Mouse (Mus musculus) adrenal gland, postnatal 0 days (tissue): ENCODE results near the gene Fkbp11. TPM values are rescaled to one million over a fixed set of nuclear protein-coding genes. Genes with fewer than 3 reads are reported as not detected.

Experiments used
- polyA plus RNA-seq: library from polyadenylated mRNA; unstranded; fragments of >200 nt; fragmentation: Nextera tagmentation; extraction: Ambion mirVana; gene quantifications from 2 replicates; pipeline ENCODE4 v1.2.1, GENCODE M21; 2015

Gene Fkbp11
- polyA plus RNA-seq: 29.2 and 29.9 TPM in 2 replicates

DNA sequence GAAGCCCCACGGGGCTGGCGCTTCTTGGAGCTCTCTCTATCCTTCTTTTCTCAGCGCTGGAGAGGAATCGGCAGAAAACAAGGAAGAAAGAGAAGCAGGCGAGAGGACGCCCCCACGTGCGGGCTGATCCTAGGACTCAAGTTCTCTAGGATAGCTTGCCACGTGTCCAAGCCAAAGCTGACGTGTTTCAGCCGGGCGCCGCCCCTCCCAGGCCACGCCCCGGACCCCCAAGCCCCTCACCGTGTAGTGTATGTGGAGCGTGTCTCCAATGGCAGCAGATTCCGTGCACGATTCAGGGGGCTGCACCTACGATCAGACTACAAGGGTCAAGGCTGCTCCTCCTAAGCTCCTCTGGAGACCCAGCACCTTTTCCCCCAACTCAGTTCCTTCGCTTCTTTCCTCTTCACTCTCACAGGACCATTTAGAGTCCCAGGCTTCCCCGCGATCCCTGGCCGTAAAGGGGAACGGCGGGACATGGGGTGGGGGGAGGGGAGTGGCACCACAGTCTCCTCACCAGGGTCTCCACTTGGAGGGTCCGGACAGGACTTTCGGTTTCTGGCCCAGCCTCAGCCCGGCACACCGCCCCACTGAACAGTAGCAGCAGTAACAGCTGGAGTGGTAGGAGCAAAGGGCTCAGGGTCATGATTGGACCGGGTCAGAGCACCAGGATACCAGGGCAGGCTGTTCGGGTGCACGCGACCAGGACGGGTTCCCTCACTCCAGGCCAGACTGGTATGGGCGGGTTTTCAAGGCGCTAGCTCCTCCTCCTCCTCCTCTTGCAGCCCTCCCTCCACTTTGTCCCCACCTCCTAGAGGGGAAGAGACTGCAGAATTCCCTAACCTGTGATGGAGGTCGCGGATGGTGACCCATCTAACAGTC is at the start of gene Fkbp11:
TSS of gene Fkbp11 (minus strand) at position 756 of the 879 bp plus-strand sequence.

DNA sequence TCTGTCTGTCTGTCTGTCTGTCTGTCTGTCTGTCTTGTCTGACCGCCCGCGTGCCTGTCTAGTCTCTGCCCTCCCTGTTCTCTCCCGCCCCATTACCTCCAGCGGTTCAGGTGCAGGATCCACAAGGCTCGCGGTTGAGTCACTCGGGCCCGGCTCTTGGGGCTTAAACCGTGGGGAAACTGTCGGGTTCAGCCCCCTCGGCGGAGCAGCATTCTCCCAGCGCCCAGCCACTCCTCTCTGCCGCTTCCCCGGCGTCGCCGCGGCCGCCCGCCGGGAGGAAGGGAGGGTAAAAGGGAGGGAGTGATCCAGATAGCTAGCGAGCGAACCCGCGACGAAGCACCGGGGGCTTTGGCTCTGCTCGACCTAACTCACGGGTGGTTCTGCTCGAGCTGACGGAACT is 49.8 kb upstream of the Fkbp11 start, which contains the start of gene Wnt10b:
TSS of gene Wnt10b (minus strand) at position 389 of the 400 bp plus-strand sequence.

DNA sequence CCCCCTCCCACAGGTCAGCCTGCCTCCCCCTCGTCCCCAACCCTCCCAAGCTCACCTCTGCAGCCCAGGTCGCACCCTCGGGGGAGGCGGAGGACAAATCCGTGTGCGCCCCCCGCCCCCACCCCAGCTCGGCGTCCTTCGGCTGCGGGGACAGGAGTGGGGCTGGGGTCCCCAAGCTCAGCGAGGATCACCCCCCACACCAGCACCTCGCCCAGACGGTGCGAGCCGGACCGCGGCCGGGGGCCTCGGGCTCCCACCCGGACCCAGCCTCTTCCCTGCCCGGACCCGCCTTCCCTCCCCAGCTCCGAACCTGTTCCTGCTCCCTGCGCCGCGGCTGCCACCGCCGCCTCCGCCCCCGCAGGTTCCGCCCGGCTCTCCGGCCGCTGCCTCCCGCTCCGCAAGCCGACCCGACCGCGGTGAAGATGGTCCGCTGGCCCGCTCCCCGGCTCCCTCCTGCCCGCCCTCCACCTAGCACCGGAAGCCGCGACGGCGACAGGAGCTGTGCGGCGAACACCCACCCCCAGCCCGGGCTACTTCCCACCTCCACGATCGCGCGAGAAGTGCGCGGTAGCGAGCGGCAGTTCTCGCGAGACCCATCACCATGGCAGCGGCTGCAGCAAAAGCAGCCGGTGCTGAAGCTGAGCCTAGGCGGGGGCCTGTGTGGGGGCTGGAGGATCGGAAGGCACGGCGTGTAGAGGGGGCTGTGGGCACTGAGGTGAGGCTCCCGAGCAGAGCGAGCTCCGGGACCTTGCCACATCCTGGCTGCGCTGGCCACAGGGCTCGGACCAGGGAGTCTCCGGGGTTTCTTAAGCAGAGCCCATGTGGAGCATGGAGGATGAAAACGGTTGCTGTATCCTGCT is 34.9 kb upstream of the Fkbp11 start, which contains the start of gene Arf3:
TSS of gene Arf3 (minus strand) at position 545 of the 860 bp plus-strand sequence.

DNA sequence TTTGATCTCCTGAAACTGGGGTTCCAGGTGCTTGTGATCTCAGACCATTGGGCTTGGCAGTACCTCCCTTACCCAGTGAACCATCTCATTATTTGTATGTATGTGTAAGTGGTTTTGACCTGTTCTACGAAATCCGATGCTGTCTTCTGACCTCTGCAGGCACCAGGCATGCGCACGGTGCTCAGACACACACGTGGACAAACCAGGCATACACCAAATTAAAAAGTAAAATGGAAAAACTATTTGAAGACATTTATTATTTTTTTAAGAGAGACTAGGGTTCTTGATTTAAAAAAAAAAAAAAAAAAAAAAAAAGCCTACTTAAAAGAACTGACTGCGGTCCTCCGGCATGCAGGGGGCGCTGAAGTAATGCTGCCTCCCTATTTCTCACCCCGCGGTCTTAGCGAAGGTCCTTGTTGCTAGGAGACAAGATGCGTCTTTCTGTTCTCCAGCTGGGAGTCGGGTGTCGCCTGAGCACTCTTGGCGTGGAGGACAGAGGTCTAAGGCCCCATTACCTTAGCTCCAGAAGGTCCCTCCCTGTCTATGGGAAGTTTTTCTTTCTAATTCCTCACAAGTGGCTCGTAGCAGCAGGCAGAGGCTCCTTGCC is 20.1 kb downstream of the Fkbp11 start, which contains the start of gene Ccdc65:
TSS of gene Ccdc65 (plus strand) at position 442 of the 607 bp plus-strand sequence.

DNA sequence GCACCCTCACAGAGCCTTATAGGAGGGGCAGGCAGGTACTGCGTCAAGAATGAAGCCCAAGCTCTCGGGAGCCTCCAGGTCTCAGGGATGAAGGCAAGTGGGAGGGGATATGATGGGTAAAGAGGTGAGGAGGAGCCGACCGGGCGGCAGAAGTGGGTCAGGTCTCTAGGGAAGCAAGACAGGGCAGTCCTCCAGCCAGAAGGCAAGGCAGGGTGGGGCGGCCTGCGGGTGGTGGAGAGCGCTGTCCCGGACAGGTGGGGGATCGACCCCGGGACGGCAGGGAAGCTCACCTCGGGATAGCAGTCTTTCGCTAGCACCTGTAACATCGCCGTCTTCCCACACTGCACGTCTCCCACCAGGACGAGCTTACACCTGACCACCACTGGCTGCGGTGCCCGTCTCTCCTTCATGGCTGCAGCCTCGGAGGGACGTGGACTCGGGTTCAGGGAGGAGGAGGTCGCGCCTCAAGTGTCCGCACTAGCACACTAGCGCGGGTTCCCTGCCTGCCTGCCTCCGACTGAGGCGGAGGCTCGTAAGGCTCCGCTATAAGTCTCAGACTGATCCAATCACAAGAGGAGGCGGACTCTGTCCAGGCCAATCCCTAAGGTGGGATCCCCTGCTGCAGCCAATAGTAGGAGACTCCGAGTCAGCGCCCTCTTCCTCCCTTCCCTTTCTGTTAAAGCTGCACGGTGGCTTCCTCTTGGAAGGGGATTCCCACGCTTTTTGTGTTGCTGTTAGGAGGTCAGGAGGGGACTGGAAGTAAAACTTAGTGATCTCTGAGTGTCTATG is 50.9 kb downstream of the Fkbp11 start, which contains the start of gene Rnd1:
TSS of gene Rnd1 (minus strand) at position 522 of the 789 bp plus-strand sequence.

Other genes starting within 250 kb of the Fkbp11 start
- gene Lalba, start 245.5 kb downstream of the Fkbp11 start, polyA plus RNA-seq: not detected in 2 replicates
- not detected in 2 replicates for gene Olfr279, start 235.8 kb downstream of the Fkbp11 start, polyA plus RNA-seq
- gene Kansl2, start 193.9 kb downstream of the Fkbp11 start, polyA plus RNA-seq: 69.3 and 93.3 TPM in 2 replicates
- gene Ccnt1, start 157.3 kb downstream of the Fkbp11 start, polyA plus RNA-seq: 30.2 and 40.7 TPM in 2 replicates
- gene 4930415O20Rik, start 157.2 kb downstream of the Fkbp11 start, polyA plus RNA-seq: not detected in 2 replicates
- 7.4 and 10.2 TPM in 2 replicates for gene Adcy6, start 118.1 kb downstream of the Fkbp11 start, polyA plus RNA-seq
- 21.8 and 40.6 TPM in 2 replicates for gene Cacnb3, start 97.4 kb downstream of the Fkbp11 start, polyA plus RNA-seq
- 6.7 and 14.4 TPM in 2 replicates for gene Ddx23, start 65.3 kb downstream of the Fkbp11 start, polyA plus RNA-seq
- 1.5 and 1.9 TPM in 2 replicates for gene Rnd1, start 50.7 kb downstream of the Fkbp11 start, polyA plus RNA-seq
- 0.60 and 1.0 TPM in 2 replicates for gene Ccdc65, start 20.0 kb downstream of the Fkbp11 start, polyA plus RNA-seq
- 34.5 and 51.3 TPM in 2 replicates for gene Arf3, start 35.0 kb upstream of the Fkbp11 start, polyA plus RNA-seq
- 0.37 and 0.43 TPM in 2 replicates for gene Wnt10b, start 50.0 kb upstream of the Fkbp11 start, polyA plus RNA-seq
- not detected in 2 replicates for gene Wnt1, start 61.7 kb upstream of the Fkbp11 start, polyA plus RNA-seq
- 0.03 TPM in 1 of 2 replicates, not detected in the other for gene Ddn, start 81.3 kb upstream of the Fkbp11 start, polyA plus RNA-seq
- gene Prkag1, start 103.3 kb upstream of the Fkbp11 start, polyA plus RNA-seq: 57.7 and 81.2 TPM in 2 replicates
- 5.1 and 6.8 TPM in 2 replicates for gene Kmt2d, start 143.0 kb upstream of the Fkbp11 start, polyA plus RNA-seq
- 9.2 and 11.9 TPM in 2 replicates for gene Rhebl1, start 166.3 kb upstream of the Fkbp11 start, polyA plus RNA-seq
- 2.4 and 3.1 TPM in 2 replicates for gene Dhh, start 170.3 kb upstream of the Fkbp11 start, polyA plus RNA-seq
- gene Lmbr1l, start 190.0 kb upstream of the Fkbp11 start, polyA plus RNA-seq: 10.6 and 11.6 TPM in 2 replicates
- 644 and 731 TPM in 2 replicates for gene Tuba1b, start 206.4 kb upstream of the Fkbp11 start, polyA plus RNA-seq
- gene Gm49450, start 225.4 kb upstream of the Fkbp11 start, polyA plus RNA-seq: not detected in 2 replicates
- 949 and 2,608 TPM in 2 replicates for gene Tuba1a, start 225.5 kb upstream of the Fkbp11 start, polyA plus RNA-seq